Mouse (Mus musculus): ENCODE results near the gene Alyref2. TPM values are rescaled to one million over a fixed set of nuclear protein-coding genes. Genes with fewer than 3 reads are reported as not detected.
"Not testable (repeated sequence)": the region's sequence is repeated elsewhere in the genome, so short reads cannot be mapped to it uniquely, and the experiment has no call there.

Gene Alyref2
- polyA plus RNA-seq, 1 experiment, result 3.2 TPM

- no peak for DNase-seq
- WGBS, result 93% methylated on average over 5 of the region's 5 CpGs
- no peak for TF ChIP-seq CTCF (conservative IDR thresholded peaks at IDR 0.05; ENCODE audit: insufficient read depth, insufficient read length, low read depth, low read length)
- TF ChIP-seq POLR2A (IDR thresholded peaks at IDR 0.05; ENCODE audit: low read depth, low read length), result no peak
- Histone ChIP-seq H3K27ac (ENCODE audit: insufficient read depth, low read depth, low read length) (no peak overlapping the region), H3K4me3 (ENCODE audit: insufficient read depth, low read depth, low read length) (no peak overlapping the region), H3K36me3 (ENCODE audit: control insufficient read depth, insufficient read depth, low read length) (peaks cover 2% of the 10 kb centered on the region; the same call in 1 of the 2 replicates), H3K27me3 (replicated peaks; ENCODE audit: control insufficient read depth, insufficient read depth, low read length) (no peaks in the 10 kb centered on the region), H3K4me1 (ENCODE audit: control insufficient read depth, insufficient read depth, low read length) (no peaks in the 10 kb centered on the region)
Measured at GRCm38 (mm10) chr1:171465749-171466412, 37.4 kb upstream of the Alyref2 start.

- Histone ChIP-seq H3K36me3 (ENCODE audit: control insufficient read depth, insufficient read depth, low read length) (peaks cover 2% of the 10 kb centered on the region; the same call in 1 of the 2 replicates), H3K4me3 (ENCODE audit: insufficient read depth, low read depth, low read length) (no peak overlapping the region), H3K27ac (ENCODE audit: insufficient read depth, low read depth, low read length) (no peak overlapping the region), H3K4me1 (ENCODE audit: control insufficient read depth, insufficient read depth, low read length) (no peaks in the 10 kb centered on the region), H3K27me3 (replicated peaks; ENCODE audit: control insufficient read depth, insufficient read depth, low read length) (no peaks in the 10 kb centered on the region)
- TF ChIP-seq POLR2A (IDR thresholded peaks at IDR 0.05; ENCODE audit: low read depth, low read length) (no peak), CTCF (conservative IDR thresholded peaks at IDR 0.05; ENCODE audit: insufficient read depth, insufficient read length, low read depth, low read length) (no peak)
- DNase-seq, result no peak
- 78% methylated on average over 4 of the region's 4 CpGs for WGBS
Measured at GRCm38 (mm10) chr1:171466565-171466964, 36.7 kb upstream of the Alyref2 start.

- no peaks in the 10 kb centered on the region for H3K36me3 ChIP-seq (ENCODE audit: control insufficient read depth, insufficient read depth, low read length)
- DNase-seq, result no peak
- no peak overlapping the region for H3K4me3 ChIP-seq (ENCODE audit: insufficient read depth, low read depth, low read length)
- no peak overlapping the region for H3K27ac ChIP-seq (ENCODE audit: insufficient read depth, low read depth, low read length)
- H3K4me1 ChIP-seq (ENCODE audit: control insufficient read depth, insufficient read depth, low read length), result no peaks in the 10 kb centered on the region
- H3K27me3 ChIP-seq (replicated peaks; ENCODE audit: control insufficient read depth, insufficient read depth, low read length), result no peaks in the 10 kb centered on the region
- no peak for TF ChIP-seq CTCF (conservative IDR thresholded peaks at IDR 0.05; ENCODE audit: insufficient read depth, insufficient read length, low read depth, low read length)
- no peak for TF ChIP-seq POLR2A (IDR thresholded peaks at IDR 0.05; ENCODE audit: low read depth, low read length)
- 71% methylated on average over 3 of the region's 3 CpGs for WGBS
Measured at GRCm38 (mm10) chr1:171469678-171470077, 33.6 kb upstream of the Alyref2 start.

- no peak overlapping the region for H3K4me3 ChIP-seq (ENCODE audit: insufficient read depth, low read depth, low read length)
- no peaks in the 10 kb centered on the region for H3K27me3 ChIP-seq (replicated peaks; ENCODE audit: control insufficient read depth, insufficient read depth, low read length)
- 23% methylated on average over 7 of the region's 7 CpGs for WGBS
- H3K27ac ChIP-seq (ENCODE audit: insufficient read depth, low read depth, low read length), result no peak overlapping the region
- no peak for TF ChIP-seq POLR2A (IDR thresholded peaks at IDR 0.05; ENCODE audit: low read depth, low read length)
- TF ChIP-seq CTCF (conservative IDR thresholded peaks at IDR 0.05; ENCODE audit: insufficient read depth, insufficient read length, low read depth, low read length), result peak; percentile 81
- no peaks in the 10 kb centered on the region for H3K4me1 ChIP-seq (ENCODE audit: control insufficient read depth, insufficient read depth, low read length)
- DNase-seq, result peak; percentile 62
- no peaks in the 10 kb centered on the region for H3K36me3 ChIP-seq (ENCODE audit: control insufficient read depth, insufficient read depth, low read length)
Measured at GRCm38 (mm10) chr1:171470371-171470871, 32.9 kb upstream of the Alyref2 start.

GRCm38 (mm10) chr1:171470896-171471295 is 32.4 kb upstream of the Alyref2 start:
- WGBS, result 85% methylated on average over 5 of the region's 5 CpGs
- no peak for DNase-seq
- H3K4me3 ChIP-seq (ENCODE audit: insufficient read depth, low read depth, low read length), result no peak overlapping the region
- no peaks in the 10 kb centered on the region for H3K36me3 ChIP-seq (ENCODE audit: control insufficient read depth, insufficient read depth, low read length)
- no peaks in the 10 kb centered on the region for H3K4me1 ChIP-seq (ENCODE audit: control insufficient read depth, insufficient read depth, low read length)
- no peaks in the 10 kb centered on the region for H3K27me3 ChIP-seq (replicated peaks; ENCODE audit: control insufficient read depth, insufficient read depth, low read length)
- no peak overlapping the region for H3K27ac ChIP-seq (ENCODE audit: insufficient read depth, low read depth, low read length)
- TF ChIP-seq POLR2A (IDR thresholded peaks at IDR 0.05; ENCODE audit: low read depth, low read length) (no peak), CTCF (conservative IDR thresholded peaks at IDR 0.05; ENCODE audit: insufficient read depth, insufficient read length, low read depth, low read length) (no peak)

- WGBS, result 85% methylated on average over 1 of the region's 1 CpGs
Measured at GRCm38 (mm10) chr1:171471452-171471851, 31.8 kb upstream of the Alyref2 start.

GRCm38 (mm10) chr1:171471941-171472340 is 31.3 kb upstream of the Alyref2 start:
- not testable (repeated sequence) for DNase-seq
- WGBS, result 80% methylated on average over 8 of the region's 8 CpGs

More at GRCm38 (mm10) chr1:171471452-171471851, 31.8 kb upstream of the Alyref2 start:
- DNase-seq, result no peak
- no peak for TF ChIP-seq POLR2A (IDR thresholded peaks at IDR 0.05; ENCODE audit: low read depth, low read length)
- no peak for TF ChIP-seq CTCF (conservative IDR thresholded peaks at IDR 0.05; ENCODE audit: insufficient read depth, insufficient read length, low read depth, low read length)
- H3K36me3 ChIP-seq (ENCODE audit: control insufficient read depth, insufficient read depth, low read length), result no peaks in the 10 kb centered on the region
- H3K27ac ChIP-seq (ENCODE audit: insufficient read depth, low read depth, low read length), result no peak overlapping the region
- H3K4me3 ChIP-seq (ENCODE audit: insufficient read depth, low read depth, low read length), result no peak overlapping the region
- H3K27me3 ChIP-seq (replicated peaks; ENCODE audit: control insufficient read depth, insufficient read depth, low read length), result no peaks in the 10 kb centered on the region
- no peaks in the 10 kb centered on the region for H3K4me1 ChIP-seq (ENCODE audit: control insufficient read depth, insufficient read depth, low read length)

More at GRCm38 (mm10) chr1:171471941-171472340, 31.3 kb upstream of the Alyref2 start:
- H3K4me1 ChIP-seq (ENCODE audit: control insufficient read depth, insufficient read depth, low read length); H3K27ac ChIP-seq (ENCODE audit: insufficient read depth, low read depth, low read length); H3K36me3 ChIP-seq (ENCODE audit: control insufficient read depth, insufficient read depth, low read length); H3K27me3 ChIP-seq (replicated peaks; ENCODE audit: control insufficient read depth, insufficient read depth, low read length); H3K4me3 ChIP-seq (ENCODE audit: insufficient read depth, low read depth, low read length): not testable (repeated sequence)

Data from kidney, adult 2 months (tissue).